Mouse (Mus musculus) lung, adult 2 months (tissue): ENCODE data around the gene Rwdd3.

Source experiments
- CTCF ChIP-seq: fragments of 200-500 bp; IDR thresholded peaks from 2 replicates; pipeline ENCODE4 v1.5.1; 2011; ENCODE audit warnings: mild to moderate bottlenecking, low read length, control low read depth; ENCODE audit not compliant: insufficient read depth
- POLR2A ChIP-seq: fragments of 200-500 bp; IDR thresholded peaks from 2 replicates; pipeline ENCODE4 v1.6.1; 2011; ENCODE audit warnings: low read depth, mild to moderate bottlenecking, control low read depth, low read length, borderline replicate concordance; ENCODE audit errors: extremely low read depth

DNA sequence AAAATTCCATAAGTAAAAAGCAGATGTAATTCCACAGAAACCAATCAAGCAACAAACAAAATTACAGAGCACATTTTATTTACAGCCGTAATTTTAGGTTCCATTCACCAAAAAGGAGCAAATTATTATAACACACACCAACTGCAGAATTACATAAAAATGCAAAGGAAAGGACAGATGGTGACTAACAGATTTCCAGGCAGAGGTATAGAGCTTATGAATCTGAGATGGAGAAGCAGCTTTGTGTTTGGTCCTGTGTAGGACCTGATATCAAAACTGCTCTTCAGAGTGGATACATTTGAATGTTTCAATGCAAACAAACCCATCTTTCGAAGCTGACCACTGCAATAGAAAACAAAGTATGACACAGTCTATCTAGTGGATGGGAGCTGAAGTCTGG, 31.1 kb upstream of the Rwdd3 start:
- TF ChIP-seq CTCF (no peak), POLR2A (no peak)
